Mouse (Mus musculus): ENCODE results near the gene Ptgs1. TPM values are rescaled to one million over a fixed set of nuclear protein-coding genes. Genes with fewer than 3 reads are reported as not detected.
A peak's percentile ranks its signal among the peaks of the same experiment; 100 is the strongest.

Gene Ptgs1
- polyA plus RNA-seq, 1 experiment from 2014 or later = 31.3 TPM

DNA sequence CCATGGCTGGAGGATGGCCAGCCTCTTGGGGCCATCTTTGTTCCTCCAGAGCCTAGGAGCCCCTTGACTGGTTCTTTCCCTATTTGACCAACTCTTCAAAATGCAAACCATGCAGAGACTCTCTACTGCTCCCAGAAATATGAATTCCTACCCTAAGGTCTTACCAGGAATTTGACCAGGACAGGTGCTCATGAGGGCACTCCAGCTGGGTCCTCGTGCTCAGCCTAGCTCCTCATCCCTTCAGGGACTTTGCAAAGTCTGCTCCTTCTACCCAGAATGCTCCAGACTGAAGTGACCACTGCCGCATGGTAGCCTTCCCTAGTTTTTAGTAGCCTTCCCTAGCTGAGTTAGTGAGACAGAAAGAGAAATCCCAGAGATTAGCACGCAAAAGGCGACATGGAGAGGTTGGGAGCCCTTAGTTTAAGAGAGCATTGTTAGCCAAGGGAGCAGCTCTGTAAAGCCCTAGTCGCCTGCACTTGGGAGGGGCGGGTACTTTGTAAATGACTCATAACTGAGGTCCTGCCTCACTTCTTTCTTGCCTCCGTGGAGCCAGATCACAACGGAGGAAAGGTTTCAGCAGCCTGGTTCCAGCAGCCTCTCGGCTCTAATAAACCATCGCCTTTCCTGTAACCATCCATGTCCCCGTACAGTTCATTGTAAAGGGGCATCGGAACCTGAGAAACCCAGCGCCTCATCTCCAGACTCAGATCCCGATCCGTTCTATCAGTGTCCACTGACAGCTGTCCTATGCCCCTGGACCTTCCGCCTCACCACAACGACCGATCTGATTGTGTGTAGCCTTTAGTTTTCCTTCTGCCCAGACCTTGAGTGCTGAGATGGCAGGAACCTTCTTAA, 28.2 kb upstream of the Ptgs1 start:
- Histone ChIP-seq H3K4me3 (replicated peaks) (no peak overlapping the region; the same call in 1 of the 2 replicates), H3K4me2 (peak overlapping the region; percentile 77; the same call in 1 of the 2 replicates), H3K27ac (no peak overlapping the region), H3K36me3 (no peaks in the 10 kb centered on the region), H3K27me3 (replicated peaks) (peaks cover 37% of the 10 kb centered on the region), H3K9me3 (no peaks in the 10 kb centered on the region), H3K4me1 (peaks cover 25% of the 10 kb centered on the region), H3K9ac (no peak overlapping the region)
- 30% methylated on average over 18 of the region's 18 CpGs for WGBS
- ATAC-seq (ENCODE audit: insufficient read depth, low FRiP score, low read depth) = no peak

DNA sequence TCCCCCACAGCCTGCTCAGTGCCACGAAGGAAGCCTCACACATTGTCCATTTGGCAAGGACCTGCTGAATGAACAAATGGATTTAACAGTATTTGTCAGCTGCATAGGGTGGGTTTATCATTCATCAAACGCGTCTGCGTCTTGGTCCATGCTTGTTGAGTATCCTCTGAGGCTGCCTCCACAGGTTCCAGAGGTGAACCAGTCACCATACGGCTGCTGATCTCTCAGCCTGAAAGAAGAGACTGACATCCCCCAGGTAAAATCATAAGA, 27.7 kb upstream of the Ptgs1 start:
- Histone ChIP-seq H3K9ac (no peak overlapping the region), H3K4me3 (replicated peaks) (peak overlapping the region; percentile 37), H3K4me2 (peak overlapping the region; percentile 77), H3K27me3 (replicated peaks) (peaks cover 37% of the 10 kb centered on the region), H3K27ac (no peak overlapping the region), H3K9me3 (no peaks in the 10 kb centered on the region), H3K36me3 (no peaks in the 10 kb centered on the region), H3K4me1 (peaks cover 25% of the 10 kb centered on the region)
- no peak for ATAC-seq (ENCODE audit: insufficient read depth, low FRiP score, low read depth)
- WGBS = 11% methylated on average over 5 of the region's 5 CpGs

DNA sequence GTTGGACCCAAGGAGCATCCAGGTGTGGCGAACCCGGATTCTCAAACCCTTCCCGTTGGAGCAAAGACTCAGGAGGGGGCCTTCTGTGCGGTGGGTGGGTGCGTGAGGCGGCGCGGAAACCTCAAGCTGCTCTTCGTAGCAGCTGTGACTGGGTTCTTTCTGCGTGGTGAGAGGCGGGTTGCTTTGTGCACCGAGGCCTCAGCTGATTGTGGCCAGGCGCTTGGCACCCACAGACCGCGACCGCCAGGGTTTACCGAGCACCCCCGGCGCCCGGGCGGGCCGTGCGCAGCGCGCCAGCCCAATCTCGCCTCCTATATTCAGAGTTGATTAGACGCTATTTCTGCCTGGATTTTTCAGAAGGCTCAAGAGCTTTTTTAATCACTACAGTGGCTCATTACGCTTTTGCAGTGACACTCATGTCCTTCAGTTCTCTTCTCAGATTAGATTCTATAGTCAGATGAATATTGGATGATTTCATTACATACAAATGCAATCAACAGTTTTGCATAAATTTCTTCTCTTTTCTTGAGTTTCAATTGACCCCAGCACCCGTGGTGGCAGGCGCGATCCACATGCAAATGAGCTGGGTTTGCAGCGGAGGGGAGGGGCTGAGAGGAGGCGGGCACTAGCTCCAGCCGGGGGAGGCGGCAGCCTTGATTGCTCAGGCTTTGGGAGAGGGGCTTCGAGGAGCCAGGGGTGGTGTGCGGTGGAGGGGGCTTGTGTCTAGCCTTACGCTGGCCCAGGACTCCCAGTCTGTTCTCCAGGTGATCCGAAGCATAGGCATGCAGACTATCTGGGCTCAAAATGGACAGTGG, 27.0 kb upstream of the Ptgs1 start:
- Histone ChIP-seq H3K27me3 (replicated peaks) (peaks cover 37% of the 10 kb centered on the region), H3K4me2 (peak overlapping the region; percentile 77), H3K27ac (no peak overlapping the region), H3K4me1 (peaks cover 22% of the 10 kb centered on the region), H3K4me3 (replicated peaks) (peak overlapping the region; percentile 37), H3K9me3 (no peaks in the 10 kb centered on the region), H3K9ac (no peak overlapping the region), H3K36me3 (no peaks in the 10 kb centered on the region)
- no peak for ATAC-seq (ENCODE audit: insufficient read depth, low FRiP score, low read depth)
- 3% methylated on average over 39 of the region's 39 CpGs for WGBS

GRCm38 (mm10) chr2:36204595-36204994, 25.6 kb upstream of the Ptgs1 start:
- H3K9me3 ChIP-seq = no peaks in the 10 kb centered on the region
- 69% methylated on average over 4 of the region's 4 CpGs for WGBS
- H3K9ac ChIP-seq = no peak overlapping the region
- no peaks in the 10 kb centered on the region for H3K36me3 ChIP-seq
- peaks cover 37% of the 10 kb centered on the region for H3K27me3 ChIP-seq (replicated peaks)
- H3K27ac ChIP-seq = no peak overlapping the region
- no peak for ATAC-seq (ENCODE audit: insufficient read depth, low FRiP score, low read depth)
- H3K4me1 ChIP-seq = peaks cover 15% of the 10 kb centered on the region
- H3K4me2 ChIP-seq = no peak overlapping the region
- no peak overlapping the region for H3K4me3 ChIP-seq (replicated peaks)

GRCm38 (mm10) chr2:36207071-36207470, 23.2 kb upstream of the Ptgs1 start:
- Histone ChIP-seq H3K27ac (no peak overlapping the region), H3K4me1 (peaks cover 20% of the 10 kb centered on the region), H3K4me3 (replicated peaks) (no peak overlapping the region), H3K36me3 (no peaks in the 10 kb centered on the region), H3K27me3 (replicated peaks) (peaks cover 53% of the 10 kb centered on the region), H3K4me2 (no peak overlapping the region), H3K9me3 (no peaks in the 10 kb centered on the region), H3K9ac (no peak overlapping the region)
- ATAC-seq (ENCODE audit: insufficient read depth, low FRiP score, low read depth) = no peak
- 55% methylated on average over 11 of the region's 11 CpGs for WGBS

- WGBS = 7% methylated on average over 27 of the region's 34 CpGs
- no peak for ATAC-seq (ENCODE audit: insufficient read depth, low FRiP score, low read depth)
- peaks cover 27% of the 10 kb centered on the region for H3K27me3 ChIP-seq (replicated peaks)
- no peaks in the 10 kb centered on the region for H3K36me3 ChIP-seq
- H3K4me3 ChIP-seq (replicated peaks) = peak overlapping the region; percentile 17; the same call in 1 of the 2 replicates
- peaks cover 14% of the 10 kb centered on the region; the same call in 1 of the 2 replicates for H3K4me1 ChIP-seq
- no peak overlapping the region for H3K27ac ChIP-seq
- H3K4me2 ChIP-seq = peak overlapping the region; percentile 42
- H3K9ac ChIP-seq = no peak overlapping the region
- H3K9me3 ChIP-seq = no peaks in the 10 kb centered on the region
Observed at GRCm38 (mm10) chr2:36210796-36211195, 19.4 kb upstream of the Ptgs1 start.

- ATAC-seq (ENCODE audit: insufficient read depth, low FRiP score, low read depth) = no peak
- WGBS = 35% methylated on average over 7 of the region's 7 CpGs
- peaks cover 24% of the 10 kb centered on the region for H3K4me1 ChIP-seq
- no peaks in the 10 kb centered on the region for H3K9me3 ChIP-seq
- H3K27me3 ChIP-seq (replicated peaks) = peaks cover 27% of the 10 kb centered on the region
- H3K4me3 ChIP-seq (replicated peaks) = no peak overlapping the region
- H3K9ac ChIP-seq = no peak overlapping the region
- H3K27ac ChIP-seq = no peak overlapping the region
- no peak overlapping the region for H3K4me2 ChIP-seq
- no peaks in the 10 kb centered on the region for H3K36me3 ChIP-seq
Observed at GRCm38 (mm10) chr2:36211785-36212184, 18.4 kb upstream of the Ptgs1 start.

DNA sequence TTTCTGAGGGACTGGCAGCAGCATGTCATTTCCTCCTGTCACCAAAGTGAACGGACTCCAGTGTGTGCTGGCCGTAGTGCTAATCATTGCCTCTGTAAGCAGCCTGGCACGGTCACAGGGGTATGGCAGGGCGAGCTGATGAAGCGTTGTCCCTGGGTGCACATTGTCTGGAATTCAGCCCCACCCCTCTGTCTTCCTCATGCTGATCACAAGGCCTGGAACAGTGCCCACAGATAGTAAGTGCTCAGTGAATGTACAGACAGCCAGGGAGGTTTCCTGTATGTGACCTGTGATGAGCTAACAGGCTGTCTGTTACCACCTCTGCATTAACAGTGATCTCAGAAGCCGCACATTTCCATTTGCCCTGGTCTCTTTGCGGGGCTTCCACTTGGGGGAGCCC, 17.1 kb upstream of the Ptgs1 start:
- Histone ChIP-seq H3K4me2 (no peak overlapping the region), H3K4me1 (peaks cover 33% of the 10 kb centered on the region), H3K4me3 (replicated peaks) (no peak overlapping the region), H3K36me3 (no peaks in the 10 kb centered on the region), H3K27ac (no peak overlapping the region), H3K27me3 (replicated peaks) (peaks cover 27% of the 10 kb centered on the region), H3K9me3 (no peaks in the 10 kb centered on the region), H3K9ac (no peak overlapping the region)
- no peak for ATAC-seq (ENCODE audit: insufficient read depth, low FRiP score, low read depth)
- whole genome bisulfite sequencing = 63% methylated on average over 7 of the region's 7 CpGs

GRCm38 (mm10) chr2:36214023-36214422, 16.2 kb upstream of the Ptgs1 start:
- peaks cover 33% of the 10 kb centered on the region for H3K4me1 ChIP-seq
- no peaks in the 10 kb centered on the region for H3K36me3 ChIP-seq
- 6% methylated on average over 8 of the region's 8 CpGs for WGBS
- H3K9ac ChIP-seq = no peak overlapping the region
- H3K27me3 ChIP-seq (replicated peaks) = peaks cover 27% of the 10 kb centered on the region
- H3K9me3 ChIP-seq = no peaks in the 10 kb centered on the region
- 0 out of 2 replicates have a peak overlapping the region, but pooled peaks have one; percentile 40 for H3K27ac ChIP-seq
- ATAC-seq (ENCODE audit: insufficient read depth, low FRiP score, low read depth) = peak; percentile 59
- H3K4me2 ChIP-seq = peak overlapping the region; percentile 36; the same call in 1 of the 2 replicates
- no peak overlapping the region; the same call in 1 of the 2 replicates for H3K4me3 ChIP-seq (replicated peaks)

DNA sequence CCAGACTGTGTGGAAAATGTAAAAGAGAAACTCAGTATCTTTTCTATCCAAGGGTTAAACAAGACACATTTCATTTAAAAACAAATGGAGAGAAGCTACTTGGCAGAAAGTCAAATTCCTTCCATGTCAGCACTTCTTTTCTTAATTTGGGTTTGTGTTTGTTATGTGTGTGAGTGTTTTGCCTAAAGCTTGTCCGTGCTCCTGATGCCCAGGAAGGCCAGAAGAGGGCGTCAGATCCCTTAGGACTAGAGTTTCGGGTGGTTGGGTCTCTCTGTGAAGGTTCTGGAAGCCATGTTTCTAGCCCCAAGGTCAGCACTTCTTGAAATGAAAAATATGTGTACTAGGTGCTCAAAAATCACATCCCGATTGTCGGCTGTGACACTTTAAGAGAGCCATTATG, 15.8 kb upstream of the Ptgs1 start:
- no peak for ATAC-seq (ENCODE audit: insufficient read depth, low FRiP score, low read depth)
- H3K4me3 ChIP-seq (replicated peaks) = no peak overlapping the region; the same call in 1 of the 2 replicates
- no peaks in the 10 kb centered on the region for H3K9me3 ChIP-seq
- H3K9ac ChIP-seq = no peak overlapping the region
- H3K27me3 ChIP-seq (replicated peaks) = peaks cover 27% of the 10 kb centered on the region
- H3K4me1 ChIP-seq = peaks cover 33% of the 10 kb centered on the region
- no peaks in the 10 kb centered on the region for H3K36me3 ChIP-seq
- peak overlapping the region; percentile 36; the same call in 1 of the 2 replicates for H3K4me2 ChIP-seq
- whole genome bisulfite sequencing = 61% methylated on average over 5 of the region's 5 CpGs
- 0 out of 2 replicates have a peak overlapping the region, but pooled peaks have one; percentile 40 for H3K27ac ChIP-seq

DNA sequence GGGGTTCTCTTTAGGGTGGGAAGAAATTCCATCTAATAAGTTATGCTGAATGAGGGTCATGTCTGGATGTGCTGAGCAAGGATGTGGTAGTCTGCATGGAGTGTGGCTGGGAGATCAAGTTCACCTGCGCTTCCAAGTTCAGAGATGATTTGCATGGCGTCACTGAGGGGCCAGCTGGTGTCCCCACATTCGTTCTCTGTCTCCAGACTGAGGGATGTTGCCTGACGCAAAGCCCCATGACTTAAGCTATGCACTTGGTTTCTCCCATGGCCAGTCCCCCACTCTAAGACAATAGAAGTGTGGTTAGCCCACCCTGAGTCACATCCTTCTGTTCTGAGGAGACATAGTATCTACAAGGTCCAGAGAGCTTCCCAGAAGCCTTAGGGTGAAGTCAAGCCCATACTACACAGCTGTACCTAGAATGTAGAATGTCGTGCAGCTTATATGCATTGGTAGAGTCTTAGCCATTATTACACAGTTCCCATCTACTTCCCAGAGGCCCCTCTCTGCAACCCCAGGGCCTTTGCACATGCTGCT, 15.0 kb upstream of the Ptgs1 start:
- H3K36me3 ChIP-seq = no peaks in the 10 kb centered on the region
- H3K9me3 ChIP-seq = no peaks in the 10 kb centered on the region
- H3K4me3 ChIP-seq (replicated peaks) = no peak overlapping the region
- H3K4me1 ChIP-seq = peaks cover 33% of the 10 kb centered on the region
- no peak overlapping the region for H3K4me2 ChIP-seq
- H3K9ac ChIP-seq = no peak overlapping the region
- no peak overlapping the region for H3K27ac ChIP-seq
- 89% methylated on average over 5 of the region's 5 CpGs for WGBS
- H3K27me3 ChIP-seq (replicated peaks) = peaks cover 21% of the 10 kb centered on the region
- ATAC-seq (ENCODE audit: insufficient read depth, low FRiP score, low read depth) = no peak

GRCm38 (mm10) chr2:36216546-36216945, 13.7 kb upstream of the Ptgs1 start:
- ATAC-seq (ENCODE audit: insufficient read depth, low FRiP score, low read depth) = no peak
- Histone ChIP-seq H3K27ac (no peak overlapping the region), H3K9ac (no peak overlapping the region)

More at GRCm38 (mm10) chr2:36216546-36216945, 13.7 kb upstream of the Ptgs1 start:
- peaks cover 10% of the 10 kb centered on the region for H3K27me3 ChIP-seq (replicated peaks)
- peaks cover 27% of the 10 kb centered on the region for H3K4me1 ChIP-seq
- H3K4me2 ChIP-seq = no peak overlapping the region
- no peaks in the 10 kb centered on the region for H3K36me3 ChIP-seq
- no peak overlapping the region for H3K4me3 ChIP-seq (replicated peaks)
- no peaks in the 10 kb centered on the region for H3K9me3 ChIP-seq

All from stomach, embryonic 15.5 days (tissue).